Mouse (Mus musculus) layer of hippocampus, postnatal 14 days (tissue): ENCODE data around the gene Kcnk2. TPM values are rescaled to one million over a fixed set of nuclear protein-coding genes. Genes with fewer than 3 reads are reported as not detected.

Source experiments
- DNase-seq, 2 experiments: peaks; one replicate each; pipeline ENCODE4 v3.0.0; 2021 to 2022; ENCODE audit warnings: low spot score in 2 of 2, mixed read lengths in 1 of 2
- microRNA-seq, 2 experiments: library from miRNA; unstranded; fragments of <30 nt; microRNA quantifications; one replicate each; pipeline ENCODE4 v1.2.0; 2021
- total RNA-seq, 2 experiments: library from RNA; stranded (reverse); gene quantifications; 2 replicates each; pipeline ENCODE4 v1.2.3; 2021

Kcnk2 gene
- total RNA-seq, 2 experiments from 2014 or later = 35.7 to 39.4 TPM

DNA sequence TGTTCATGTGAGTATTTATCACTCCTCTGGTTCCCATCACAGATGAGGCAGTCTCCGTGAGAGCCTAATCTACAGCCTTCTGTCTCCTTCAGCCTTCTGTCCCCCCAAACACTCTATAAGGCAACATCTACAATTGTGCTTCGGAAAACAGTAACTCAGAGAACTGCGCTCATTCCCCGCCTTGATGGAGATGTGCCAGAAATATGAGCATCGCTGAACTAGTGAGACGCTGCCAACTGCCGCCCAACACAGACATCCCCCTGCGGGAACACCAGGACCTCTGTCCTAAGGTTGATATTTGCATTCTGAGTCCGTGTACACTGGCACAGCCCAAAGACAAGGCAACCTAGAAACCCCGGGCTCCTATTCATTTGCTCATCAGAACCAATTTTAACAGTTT lies 183.0 kb downstream of the Kcnk2 start:
- DNase-seq = peak in 1 of 2 experiments; percentile 40

DNA sequence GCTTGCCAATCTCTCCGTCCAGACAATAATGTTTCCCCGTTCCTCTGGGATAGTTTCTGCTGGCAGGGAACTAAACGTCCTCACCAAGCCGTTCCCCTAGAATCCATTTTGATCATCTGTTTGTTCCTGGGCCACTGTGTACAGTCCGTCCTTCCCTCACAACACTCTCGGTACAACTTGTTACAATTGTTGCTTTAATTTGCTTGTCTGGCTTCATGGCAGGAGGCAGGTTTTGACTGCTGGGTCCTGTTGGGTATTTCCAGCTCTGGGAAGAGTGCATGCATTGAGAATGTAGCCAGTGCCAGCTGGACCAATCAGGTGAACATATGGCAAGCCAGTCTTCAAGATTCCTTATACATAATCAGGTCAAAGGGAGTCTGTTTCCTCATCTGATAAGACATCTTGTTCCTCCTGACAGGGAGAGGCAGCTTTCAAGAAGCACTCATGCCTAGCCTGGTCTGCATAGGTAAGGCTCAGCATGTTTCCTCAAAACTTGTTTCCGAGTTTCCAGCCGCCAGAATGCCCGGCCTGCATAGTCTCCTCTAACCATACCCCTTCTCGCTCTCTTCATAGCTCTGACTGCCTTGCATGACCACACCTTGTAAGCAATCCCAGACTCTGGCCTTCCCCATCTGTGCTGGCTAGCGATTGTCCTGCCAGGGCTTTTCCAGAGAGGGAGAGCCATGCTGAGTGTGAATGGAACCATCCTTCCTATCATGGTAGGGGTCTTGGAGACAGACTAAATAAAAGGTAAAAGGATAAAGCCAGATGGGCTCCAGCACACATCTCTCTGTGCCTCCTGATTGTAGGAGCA lies 184.1 kb downstream of the Kcnk2 start:
- peak in 1 of 2 experiments; percentile 67 for DNase-seq

DNA sequence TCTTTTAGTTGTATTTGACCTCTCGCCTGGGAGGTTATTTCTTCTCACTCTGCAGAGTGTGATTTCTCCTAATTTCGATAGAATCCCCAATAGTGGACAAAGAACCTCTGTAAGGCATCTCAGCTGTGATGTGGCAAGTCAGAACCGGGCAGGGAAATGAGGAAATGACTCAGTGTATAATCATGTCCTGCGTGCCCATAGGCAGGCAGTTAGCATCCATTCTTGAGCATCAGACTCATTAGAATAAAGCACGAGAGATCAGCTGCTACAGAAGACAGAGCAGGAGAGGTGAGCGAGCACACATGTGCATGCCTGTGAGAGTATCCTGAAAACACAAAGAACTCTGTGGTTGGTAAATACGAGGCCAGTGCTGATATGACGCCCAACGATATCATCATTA lies 186.9 kb downstream of the Kcnk2 start:
- DNase-seq = no peak

GRCm38 (mm10) chr1:189214477-189214876 lies 187.6 kb downstream of the Kcnk2 start:
- no peak for DNase-seq

- no peak for DNase-seq
Measured at GRCm38 (mm10) chr1:189209715-189210108, 192.4 kb downstream of the Kcnk2 start.

GRCm38 (mm10) chr1:189209029-189209714 lies 192.9 kb downstream of the Kcnk2 start:
- no peak for DNase-seq

DNA sequence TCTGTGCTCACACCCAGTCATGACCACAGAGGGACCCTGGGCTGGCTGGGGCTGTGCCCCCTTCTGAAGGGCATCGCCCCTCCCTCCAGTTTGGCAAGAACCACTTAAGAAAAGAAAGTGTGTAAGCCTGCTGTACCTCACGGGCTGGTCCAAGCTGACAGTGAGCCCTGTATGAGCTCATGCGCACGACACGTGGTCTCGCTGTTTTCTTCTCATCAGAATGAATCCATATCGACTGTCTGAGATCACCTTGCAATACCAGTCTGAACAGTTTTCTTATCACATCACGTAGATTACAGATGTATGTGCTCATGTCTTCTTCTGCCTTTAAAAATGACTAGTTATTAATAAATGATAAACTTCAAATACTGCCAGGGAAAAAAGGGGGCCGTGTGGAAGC lies 193.5 kb downstream of the Kcnk2 start:
- DNase-seq = no peak

DNA sequence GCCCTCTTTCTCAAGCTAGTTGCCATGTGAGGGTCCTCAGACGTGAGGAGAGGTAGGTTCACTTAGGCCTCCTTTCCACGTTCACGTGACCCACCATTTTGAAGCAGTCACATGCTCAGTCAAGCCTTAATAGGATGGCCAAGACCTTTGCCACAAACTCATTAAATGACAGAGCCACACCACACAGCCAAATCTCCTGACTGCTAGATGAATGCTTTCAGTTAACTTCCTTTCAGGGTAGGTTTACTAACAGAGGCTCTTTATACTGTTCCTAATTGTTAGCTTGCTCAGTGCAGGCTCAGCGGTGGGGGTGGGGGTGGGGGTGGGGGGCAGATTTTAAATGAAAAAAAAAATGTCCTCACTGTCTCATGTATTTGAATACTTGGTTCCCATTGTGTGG lies 206.3 kb downstream of the Kcnk2 start:
- DNase-seq = no peak

GRCm38 (mm10) chr1:189187737-189188390 lies 214.2 kb downstream of the Kcnk2 start:
- peak; percentile 54 to 84 for DNase-seq

GRCm38 (mm10) chr1:189185206-189185750 lies 216.8 kb downstream of the Kcnk2 start:
- peak in 1 of 2 experiments; percentile 22 for DNase-seq

DNA sequence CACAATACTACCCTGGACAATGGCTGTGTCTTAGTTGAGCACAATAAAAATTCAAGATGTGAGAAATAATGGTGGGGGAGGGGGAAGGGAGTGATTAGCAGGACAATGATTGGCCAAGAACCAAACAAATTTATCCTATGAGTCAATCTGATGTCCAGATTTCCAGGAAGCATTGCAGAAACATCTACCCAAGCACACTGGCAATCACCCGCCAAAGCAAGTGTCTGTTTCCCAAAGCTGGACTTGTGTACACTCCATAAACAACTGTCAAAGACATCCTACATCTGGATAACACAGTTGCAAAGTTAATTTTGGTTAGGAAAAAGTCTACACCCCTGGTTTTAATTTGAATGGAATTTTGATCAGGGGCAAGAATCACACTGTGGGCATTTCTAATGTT lies 224.3 kb downstream of the Kcnk2 start:
- no peak for DNase-seq

- no peak for DNase-seq
Measured at GRCm38 (mm10) chr1:189173479-189173878, 228.6 kb downstream of the Kcnk2 start.

DNA sequence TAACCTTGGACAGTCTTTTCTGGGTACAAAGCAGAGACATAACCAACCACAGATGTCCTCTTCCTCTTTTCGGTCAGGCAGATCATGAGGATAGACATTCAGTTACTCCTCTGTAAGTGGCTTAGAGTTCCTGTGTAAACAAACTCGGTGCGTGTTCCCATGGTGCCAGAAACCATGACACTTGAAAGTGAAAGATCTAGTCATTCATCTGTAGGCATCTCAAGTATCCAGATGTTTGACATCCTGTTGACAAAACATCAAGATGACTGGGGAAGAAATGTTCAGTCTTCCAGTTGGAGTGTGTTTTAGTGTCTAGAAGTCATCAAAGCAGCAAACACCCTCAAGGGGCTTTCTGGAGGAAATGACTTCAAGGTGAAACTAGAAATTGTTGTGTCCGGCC lies 230.9 kb downstream of the Kcnk2 start:
- DNase-seq = no peak

- DNase-seq = no peak
Measured at GRCm38 (mm10) chr1:189165756-189166155, 236.3 kb downstream of the Kcnk2 start.

DNA sequence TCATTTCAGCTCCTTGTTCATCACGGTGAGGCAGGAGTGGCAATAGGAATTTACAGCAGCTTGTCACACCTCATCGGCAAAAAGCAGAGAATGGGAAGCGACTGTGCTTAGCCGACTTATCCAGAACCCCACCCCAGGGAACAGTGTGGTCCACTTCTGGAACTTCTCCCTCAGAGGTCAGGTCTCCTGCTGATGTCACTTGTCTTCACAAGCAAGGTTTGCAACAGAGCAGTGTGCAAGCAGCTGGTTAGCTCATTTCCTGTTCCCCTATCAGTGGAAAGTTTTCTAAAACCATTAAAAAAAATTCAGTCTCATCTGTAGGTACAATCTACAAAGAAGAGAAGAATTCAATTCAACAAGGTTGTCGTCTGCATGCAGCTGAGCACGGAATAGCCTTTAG lies 236.9 kb downstream of the Kcnk2 start:
- no peak for DNase-seq

- no peak for DNase-seq
Measured at GRCm38 (mm10) chr1:189164721-189165120, 237.4 kb downstream of the Kcnk2 start.

DNA sequence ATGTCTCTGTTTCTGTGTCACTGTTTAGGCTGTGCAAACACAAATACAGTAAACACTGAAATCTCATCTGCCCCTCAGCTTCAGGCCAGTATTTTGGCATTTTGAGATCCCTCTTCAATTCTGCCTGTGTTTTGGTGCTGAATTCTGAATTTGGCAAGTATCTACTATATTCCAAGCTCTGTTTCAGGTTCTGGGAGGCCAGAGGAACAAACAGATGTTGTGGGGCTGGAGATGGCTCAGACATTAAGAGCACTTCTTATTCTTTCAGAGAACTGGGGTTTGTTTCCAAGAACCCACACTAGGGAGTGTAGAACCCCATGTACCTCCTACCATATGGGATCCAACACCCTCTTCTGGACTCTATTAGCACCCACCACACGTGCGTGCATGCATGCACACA lies 237.8 kb downstream of the Kcnk2 start:
- DNase-seq = no peak

Small RNA genes within 50 kb of the gene (microRNA-seq; reads per million reads assigned to microRNA genes)
- 0 reads per million in 2 experiments for gene Gm24092
